Mouse (Mus musculus) c-Kit-positive CD71-positive TER-119-positive erythroid progenitor cells, embryonic 14.5 days (primary cell): Measurements from ENCODE around the gene Nub1.
A peak's percentile ranks its signal among the peaks of the same experiment; 100 is the strongest.
"Not testable (repeated sequence)": the region's sequence is repeated elsewhere in the genome, so short reads cannot be mapped to it uniquely, and the experiment has no call there.

Experiments
- DNase-seq: peaks from one replicate; pipeline ENCODE4 v3.0.0-alpha.2; 2013; ENCODE audit warnings: low spot score

The Nub1 gene

DNA sequence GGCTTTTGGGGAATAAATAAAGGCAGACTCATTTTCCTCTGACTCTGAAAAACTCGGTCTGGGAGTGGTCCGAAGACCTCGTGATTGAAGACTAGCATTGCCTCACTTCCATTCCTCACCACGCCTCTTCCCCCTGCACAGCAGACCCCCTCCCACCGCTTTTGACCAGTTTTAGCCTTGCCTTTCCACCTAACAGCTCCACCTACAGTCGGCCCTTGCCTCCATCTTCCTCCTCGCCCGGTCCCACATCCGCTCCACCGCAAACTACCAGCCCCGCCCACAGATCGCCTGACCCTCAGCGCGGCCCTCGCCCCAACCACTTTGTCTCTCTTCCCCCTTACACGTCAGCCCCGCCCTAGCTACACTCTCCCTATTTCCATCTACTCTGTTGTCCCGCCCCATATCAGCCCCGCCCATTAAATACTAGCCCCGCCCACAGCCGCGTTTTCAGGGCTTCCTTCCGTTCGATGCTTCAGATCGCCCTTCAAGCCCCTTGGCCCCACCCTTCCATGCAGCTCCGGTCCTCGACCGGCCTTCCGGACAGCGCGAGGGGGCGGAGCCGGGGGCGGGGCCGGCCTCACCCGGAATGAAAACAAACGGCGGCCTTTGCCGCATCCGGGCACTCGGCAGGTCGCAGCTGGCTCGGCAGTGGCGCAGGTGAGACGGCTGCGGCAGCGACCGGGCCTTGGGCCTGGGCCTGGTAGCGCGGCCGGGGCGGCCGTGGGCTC, at the start of gene Nub1:
Gene Nub1 (plus strand): TSS at position 167 of the 728 bp plus-strand sequence.
- DNase-seq: peak; percentile 100

DNA sequence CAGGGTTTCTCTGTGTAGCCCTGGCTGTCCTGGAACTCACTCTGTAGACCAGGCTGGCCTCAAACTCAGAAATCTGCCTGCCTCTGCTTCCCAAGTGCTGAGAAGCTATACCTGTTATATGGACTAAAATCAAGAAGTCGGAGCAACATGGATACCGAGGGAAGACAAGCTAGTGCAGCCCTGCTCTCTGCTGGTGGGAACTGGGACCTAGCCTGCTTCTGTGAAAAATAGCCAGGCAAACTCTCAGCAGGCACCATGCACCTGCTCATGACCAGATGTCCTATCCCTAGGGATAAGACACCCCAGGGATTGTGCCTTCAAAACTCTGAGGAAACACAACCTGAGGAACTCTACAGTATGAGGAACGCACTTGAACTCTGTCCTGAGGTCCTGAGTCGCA, 48.3 kb upstream of the Nub1 start:
- DNase-seq: no peak

DNA sequence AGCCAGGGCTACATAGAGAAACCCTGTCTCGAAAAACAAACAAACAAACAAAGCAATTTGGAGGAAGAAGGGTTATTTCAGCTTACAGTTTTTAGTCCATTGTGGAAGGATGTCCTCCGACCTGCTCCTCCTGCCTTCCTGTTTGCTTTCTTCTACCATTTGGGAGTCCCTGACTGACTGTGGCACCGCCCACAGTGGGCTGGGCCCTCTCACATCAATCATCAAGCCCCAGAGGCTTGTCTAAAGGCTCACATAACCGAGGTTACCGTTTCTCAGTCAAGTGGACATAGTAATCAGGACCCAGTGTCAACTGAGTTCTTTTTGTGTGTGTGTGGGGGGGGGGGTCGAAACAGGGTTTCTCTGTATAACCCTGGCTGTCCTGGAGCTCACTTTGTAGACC, 47.2 kb upstream of the Nub1 start:
- DNase-seq: no peak

DNA sequence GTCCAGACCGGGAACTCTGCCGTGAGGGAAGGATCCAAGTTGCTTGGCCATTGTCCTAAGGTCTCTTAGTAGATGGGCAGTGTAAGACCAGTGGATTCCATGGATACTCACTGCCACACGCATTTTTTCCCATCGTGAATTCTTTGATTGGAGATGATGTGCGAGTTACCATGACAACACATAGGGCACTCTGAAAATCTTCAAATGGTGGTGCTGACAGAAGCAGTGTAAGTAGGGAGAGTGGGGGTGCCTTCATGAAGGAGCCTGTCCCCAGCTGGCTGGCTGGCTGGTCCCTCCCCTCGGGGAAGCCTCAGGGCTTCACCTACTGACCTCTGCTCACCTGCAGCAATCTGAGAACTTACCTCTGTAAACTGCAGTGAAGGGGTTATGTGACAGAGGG, 46.3 kb upstream of the Nub1 start:
- DNase-seq: no peak

DNA sequence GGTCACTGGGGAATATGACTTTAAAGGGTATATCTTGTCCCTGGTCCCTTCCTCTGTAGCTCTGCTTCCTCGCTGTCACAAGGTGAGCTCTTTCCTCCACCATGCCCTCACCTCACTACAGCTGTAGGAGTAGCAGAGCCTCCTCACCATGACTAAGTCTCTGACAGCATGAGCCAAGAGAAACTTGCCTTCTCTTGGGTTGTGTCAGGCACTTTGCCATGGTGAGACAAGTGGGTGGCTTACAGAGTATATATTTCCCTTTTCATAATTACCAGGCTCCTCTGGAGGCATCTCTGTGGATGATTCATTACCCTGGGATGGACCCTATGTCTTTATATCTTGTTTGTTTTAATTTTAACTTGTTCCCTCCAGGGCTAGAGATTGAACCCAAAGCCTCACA, 39.9 kb upstream of the Nub1 start:
- no peak for DNase-seq

DNA sequence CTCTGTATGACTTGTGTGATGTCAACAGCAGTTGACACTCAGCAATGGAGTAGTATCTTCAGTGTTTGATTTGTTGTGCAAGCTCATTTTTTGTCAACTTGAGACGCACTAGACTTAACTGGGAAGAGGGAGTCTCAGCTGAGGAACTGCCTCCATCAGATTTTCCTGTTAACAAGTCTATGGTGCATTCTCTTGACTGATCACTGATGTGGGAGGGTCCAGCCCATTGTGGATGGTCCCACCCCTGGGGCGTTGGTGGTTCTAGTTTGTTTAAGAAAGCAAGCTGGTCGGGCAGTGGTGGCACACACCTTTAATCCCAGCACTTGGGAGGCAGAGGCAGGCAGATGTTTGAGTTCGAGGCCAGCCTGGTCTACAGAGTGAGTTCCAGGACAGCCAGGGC, 36.1 kb upstream of the Nub1 start:
- DNase-seq: no peak

DNA sequence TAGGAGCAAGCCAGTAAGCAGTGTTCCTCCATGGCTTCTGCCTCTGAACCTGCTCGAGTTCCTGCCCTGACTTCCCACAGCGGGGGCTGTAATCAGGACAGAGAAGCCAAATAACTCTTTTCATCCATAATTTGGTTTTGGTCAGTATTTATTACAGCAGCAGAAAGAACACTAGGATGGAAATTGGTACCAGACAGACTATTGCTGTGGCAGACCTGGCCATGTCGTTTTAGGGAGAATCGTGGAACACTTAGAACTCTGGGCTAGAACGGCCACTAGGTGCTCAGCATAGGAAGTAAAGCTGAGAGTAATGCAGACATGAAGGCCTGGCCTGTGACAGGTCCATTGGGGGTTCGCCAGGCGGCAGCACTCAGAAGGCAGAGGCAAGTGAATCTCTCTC, 35.6 kb upstream of the Nub1 start:
- DNase-seq: no peak

DNA sequence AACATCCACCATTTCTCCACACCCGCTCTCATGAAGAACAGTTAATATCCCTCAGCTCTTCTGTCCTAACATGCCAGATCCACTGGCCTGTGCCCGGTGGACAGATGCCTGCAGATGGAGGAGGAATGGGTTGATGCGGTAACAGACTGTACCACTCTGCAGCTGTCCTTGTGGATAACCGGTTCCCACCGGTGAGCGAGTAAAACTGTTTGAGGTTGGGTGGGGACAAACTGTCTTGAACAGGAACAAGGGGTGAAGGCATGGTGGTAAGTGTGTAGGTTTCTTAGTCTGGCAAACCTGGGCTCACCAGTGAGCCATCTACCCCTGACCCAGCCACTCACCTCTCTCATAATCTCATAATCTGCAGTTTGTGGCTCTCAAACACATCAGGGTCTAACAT, 34.0 kb upstream of the Nub1 start:
- DNase-seq: no peak

DNA sequence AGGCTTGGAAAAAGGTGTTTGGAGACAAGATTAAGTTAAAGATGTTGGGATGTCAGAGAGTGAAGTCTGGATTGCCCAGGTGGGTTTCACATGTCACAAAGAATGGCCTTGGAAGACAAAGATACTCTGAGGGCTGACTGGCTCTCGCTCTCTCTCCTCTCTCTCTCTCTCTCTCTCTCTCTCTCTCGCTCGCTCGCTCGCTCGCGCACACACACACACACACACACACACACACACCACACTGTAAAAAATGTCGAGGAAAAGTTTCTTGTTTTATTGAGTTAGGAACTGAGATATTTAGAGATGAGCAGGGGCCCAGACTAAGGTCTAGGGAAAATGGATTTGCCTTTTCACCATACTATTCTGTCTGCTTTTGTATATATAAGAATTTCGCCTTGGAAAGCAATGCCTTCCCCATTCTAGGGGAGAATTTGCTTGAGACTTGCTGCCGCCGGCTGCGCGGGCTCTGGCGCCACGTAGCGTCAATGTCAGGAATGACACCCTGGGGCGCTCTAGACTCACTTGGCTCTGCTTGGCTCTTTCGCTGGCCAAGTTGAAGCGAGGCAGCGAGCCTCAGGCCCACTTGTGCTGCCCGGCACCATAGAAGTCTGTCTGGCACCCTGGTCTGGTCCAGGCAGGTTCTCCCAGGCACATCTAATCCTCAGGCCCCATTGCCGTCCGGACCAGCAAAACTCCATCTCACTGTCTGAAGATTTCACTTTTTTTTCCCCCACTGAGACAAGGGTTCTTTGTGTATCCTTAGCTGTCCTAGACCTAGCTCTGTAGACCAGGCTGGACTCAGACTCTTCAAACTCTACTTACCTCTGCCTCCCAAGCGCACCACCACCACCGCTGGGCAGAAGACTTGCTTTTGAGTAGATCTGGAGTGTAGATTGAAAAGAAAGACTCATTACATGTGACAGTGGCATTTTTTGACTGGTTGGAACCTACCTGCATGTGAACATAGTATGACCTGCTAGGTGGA, 33.3 kb upstream of the Nub1 start:
- peak; percentile 27 for DNase-seq

DNA sequence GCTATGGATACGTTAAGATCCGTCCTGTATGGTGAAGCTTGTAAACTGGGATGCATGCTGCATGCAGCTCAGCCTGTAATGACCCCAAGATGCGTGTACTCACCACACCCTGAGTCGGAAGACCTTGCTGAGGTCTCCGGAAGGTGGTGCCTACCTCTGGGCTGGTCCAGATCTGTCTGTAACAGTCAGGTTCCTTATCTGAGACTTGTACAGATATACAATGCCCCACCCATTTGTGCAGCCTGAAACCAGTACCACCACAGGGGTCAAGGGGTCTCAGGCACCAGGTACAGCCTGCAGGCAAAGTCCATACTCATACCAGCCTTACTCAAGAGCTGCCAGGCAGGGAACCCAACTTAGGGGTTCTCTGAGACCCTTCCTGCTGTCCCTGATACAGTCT, 32.6 kb upstream of the Nub1 start:
- DNase-seq: no peak

DNA sequence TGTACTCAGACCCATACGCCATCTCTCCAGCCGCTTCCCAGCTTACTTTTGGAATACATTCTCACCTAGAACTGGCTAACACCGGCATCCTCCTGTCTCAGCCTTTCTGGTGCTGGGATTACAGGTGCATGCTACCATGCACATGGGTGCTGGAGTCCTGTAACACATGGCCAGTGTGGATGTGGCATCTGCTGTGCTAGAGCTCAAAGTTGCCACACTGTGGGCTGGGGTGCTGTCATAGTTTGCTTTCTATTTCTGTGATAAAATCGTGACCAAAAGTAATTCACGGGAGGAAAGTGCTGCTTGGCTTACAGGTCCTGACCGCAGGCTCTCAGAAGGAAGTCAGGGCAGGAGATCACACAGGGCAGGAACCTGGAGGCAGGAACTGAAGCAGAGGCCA, 30.8 kb upstream of the Nub1 start:
- DNase-seq: no peak

DNA sequence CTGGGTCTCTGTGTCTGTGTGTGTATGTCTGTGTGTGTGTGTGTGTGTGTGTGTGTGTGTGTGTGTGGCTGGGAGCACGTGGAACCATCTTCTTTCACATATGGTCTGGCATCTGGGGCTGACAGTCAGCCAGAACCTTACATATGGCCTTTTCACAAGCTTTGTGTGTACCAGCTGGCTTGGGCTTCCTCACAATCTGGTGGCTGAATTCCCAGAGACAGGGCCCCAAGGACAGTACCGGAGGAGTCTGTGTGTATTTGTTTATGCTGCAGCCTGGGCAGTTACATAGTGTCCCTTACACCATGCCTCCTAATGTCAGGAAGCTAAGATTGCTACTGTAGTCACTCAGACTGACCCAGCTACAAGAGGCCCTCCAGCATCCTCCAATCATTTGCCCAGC, 28.2 kb upstream of the Nub1 start:
- no peak for DNase-seq

DNA sequence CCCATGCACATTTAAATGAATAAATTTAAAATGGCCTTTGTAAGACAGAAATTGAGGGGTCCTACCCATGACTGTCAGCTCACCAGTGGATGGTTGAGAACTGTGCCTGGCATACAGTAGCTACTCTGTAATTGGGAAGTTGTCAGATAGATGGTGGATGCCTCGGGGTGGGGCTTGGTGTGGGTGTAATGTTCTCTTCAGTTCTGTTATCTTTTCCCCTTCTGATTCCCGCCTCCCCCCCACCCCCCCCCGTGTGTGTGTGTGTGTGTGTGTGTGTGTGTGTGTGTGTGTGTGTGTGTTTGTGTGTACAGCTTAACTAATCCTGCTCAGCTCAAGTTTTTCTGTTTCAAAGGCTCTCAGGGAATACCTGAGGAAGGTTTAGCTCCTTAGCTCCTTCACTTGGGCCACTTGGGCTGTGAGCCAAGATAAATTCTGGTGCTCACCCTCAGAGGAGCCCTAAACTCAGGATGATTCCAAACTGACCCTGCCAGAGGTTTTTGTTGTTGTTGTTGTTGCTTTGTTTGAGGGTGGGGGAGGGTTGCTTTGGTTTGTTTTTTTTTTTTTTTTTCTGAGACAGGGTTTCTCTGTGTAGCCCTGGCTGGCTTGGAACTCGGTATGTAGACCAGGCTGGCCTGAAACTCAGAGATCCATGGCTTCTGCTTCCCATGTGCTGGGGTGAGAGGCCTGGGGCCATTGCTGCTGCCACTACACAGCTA, 25.5 kb upstream of the Nub1 start:
- DNase-seq: no peak

DNA sequence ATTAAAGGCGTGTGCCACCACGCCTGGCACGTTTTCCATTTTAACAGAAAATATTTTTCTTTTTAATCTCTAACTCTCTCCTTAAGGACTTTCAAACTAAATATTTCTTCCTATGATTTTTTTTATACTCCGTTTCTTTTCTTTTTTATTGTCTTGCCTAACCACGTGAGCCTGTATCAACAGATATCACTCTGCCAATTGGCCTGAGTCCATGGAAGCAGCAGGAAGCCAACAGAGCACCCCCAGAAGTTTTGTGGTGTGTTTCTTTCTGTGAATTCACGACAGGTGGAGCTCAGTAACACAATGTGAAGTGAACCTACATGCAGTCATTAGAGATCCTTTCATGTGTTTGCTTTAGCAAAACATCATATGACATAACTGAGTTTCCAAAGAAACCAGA, 23.9 kb upstream of the Nub1 start:
- no peak for DNase-seq

DNA sequence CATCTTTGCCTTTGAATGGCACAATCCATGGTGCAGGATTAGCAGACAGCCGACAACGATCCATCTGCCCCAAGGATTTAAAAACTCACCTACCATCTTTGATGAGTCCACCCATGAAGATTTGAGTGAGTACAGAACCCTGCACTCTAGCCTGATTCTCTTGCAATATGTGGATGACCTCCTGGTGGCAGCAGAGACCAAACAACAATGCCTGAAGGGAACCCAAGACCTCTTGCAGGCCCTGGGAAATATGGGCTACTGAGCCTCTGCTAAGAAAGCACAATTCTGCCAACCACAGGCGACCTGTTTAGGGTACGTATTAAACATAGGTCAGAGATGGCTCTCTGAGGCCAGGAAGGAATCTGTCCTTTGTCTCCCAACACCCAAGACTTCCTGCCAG, 11.1 kb upstream of the Nub1 start:
- DNase-seq: peak; percentile 48

DNA sequence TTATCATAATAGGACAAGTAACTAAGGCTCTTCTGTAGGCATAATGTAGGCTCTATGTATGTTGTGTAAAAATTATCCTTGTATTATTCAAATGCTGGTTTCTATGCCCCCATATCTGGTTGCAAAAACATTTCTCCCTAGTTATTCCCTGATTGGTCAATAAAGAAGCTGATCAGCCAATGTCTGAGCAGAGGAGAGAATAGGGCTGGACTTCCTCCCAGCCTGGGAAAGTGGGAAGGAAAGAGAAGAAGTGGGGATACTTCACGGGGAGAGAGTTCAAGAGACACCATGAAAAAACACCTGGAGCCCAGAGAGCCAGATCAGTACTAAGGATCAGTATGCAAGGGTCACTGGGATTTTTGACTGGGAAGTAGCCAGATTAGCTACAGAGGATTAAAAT, 3.9 kb upstream of the Nub1 start:
- no peak for DNase-seq

DNA sequence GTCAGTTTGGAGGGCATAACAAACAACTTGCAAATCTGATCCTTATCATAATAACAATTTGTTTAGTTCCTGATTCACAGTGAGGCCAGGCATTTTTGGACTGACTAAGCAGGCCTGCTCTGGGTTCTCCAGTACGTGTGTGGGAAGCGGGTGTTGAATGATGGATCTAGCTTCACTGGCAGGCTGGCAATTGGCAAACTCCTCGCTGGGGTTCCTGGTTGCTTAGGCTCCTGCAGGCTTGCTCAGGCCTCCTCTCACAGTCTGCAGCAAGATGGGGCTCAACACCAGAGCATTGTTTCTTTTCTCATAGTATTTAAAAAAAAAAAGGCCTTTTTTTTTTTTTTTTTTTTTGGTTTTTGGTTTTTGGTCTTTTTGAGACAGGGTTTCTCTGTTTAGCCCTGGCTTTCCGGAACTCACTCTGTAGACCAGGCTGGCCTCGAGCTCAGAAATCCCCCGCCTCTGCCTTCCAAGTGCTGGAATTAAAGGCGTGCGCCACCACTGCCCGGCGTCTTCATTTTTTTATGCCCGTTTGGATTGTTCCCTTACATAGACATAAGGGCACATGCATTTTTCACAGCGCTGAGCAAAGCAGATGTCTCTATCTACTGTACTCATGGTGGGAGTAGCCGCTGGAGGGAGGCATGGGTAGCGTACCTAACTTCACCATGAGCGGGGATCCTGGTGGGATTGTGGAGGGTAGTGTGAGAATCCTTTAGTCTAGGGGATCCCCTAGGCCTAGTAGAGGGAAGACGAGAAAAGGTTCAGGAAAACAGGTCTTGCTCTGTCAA, 560 bp upstream of the Nub1 start:
- DNase-seq: peak; percentile 30

DNA sequence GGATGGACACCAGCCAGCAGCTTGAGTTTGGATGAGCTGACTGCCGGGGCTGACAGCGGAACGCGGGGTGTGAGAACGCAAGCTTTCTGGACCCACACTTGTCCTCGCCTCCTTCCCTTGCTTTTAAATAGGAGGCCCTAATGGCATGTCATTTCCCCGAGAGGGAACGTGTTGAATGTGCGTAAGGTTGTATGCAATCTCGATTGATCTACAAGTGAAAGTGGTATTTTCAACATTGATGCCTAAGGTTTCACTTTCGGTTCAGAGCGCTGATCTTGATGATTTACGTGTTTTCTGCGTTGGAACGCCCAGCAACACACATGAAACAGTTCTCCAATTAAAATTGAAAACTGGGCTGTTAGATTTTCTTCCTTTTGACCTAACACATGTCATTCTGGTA, 844 bp downstream of the Nub1 start:
- DNase-seq: peak; percentile 78

DNA sequence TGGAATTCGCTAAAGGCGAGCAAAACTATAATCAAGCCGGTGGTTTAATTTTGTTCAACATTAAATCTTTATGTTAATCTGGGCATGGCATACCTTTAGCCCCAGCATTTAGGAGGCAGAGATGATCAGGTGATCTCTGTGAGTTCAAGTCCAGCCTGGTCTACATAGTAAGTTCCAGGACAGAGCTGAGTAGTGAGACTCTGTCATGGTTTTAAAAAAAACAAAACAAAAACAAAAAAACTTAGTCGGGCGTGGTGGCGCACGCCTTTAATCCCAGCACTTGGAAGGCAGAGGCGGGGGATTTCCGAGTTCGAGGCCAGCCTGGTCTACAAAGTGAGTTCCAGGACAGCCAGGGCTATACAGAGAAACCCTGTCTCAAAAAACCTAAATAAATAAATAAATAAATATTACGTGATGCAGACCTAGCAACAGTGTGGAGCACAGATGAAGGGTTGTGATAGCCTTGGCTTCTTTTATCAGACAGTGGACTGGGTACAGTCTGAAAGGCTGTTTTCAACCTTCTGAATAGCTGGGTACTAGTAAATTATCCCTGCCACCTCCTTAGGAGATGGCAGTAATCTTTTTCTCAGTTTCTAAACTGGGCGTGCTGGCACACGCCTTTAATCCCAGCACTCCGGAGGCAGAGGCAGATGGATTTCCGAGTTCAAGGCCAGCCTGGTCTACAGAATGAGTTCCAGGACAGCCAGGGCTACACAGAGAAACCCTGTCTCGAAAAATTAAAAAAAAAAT, 1.5 kb downstream of the Nub1 start:
- DNase-seq: not testable (repeated sequence)

DNA sequence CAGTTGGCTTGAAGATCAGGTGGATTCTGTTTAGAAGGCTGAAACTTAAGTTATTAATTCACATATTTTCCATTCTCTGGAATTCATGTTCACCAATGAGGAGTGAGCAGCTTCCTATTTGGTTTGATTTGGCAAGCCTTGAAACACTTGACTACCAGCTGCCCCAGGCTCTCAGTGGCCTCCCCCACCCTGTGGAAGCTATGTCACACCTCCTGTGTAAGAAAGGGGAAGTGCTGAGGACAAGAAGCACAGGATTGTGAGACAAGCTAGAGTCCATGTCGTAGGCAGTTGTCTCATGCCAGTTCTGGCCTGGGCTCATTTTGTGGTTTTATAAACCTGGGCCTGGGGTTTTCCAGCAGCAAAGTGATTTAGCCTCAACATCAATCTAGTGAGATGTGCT, 2.4 kb downstream of the Nub1 start:
- DNase-seq: no peak

DNA sequence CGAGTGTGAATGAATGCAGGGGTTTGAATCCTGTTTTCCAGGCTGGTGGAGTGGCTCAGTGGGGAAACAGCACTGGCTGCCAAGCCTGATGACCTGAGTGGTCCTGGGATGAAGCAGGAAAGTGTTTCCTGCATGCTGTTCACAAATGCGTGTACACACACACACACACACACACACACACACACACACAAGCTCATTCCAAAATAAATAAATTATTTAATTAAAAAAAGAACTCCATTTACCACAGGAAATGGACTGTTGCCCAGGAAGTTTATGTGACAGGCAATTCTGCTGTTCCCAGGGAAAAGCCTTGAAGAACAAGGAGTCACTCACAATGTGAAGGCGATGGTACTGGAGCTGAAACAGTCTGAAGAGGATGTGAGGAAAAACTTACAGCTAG, 11.4 kb downstream of the Nub1 start:
- no peak for DNase-seq
